Mouse (Mus musculus) hindbrain, embryonic 15.5 days (tissue): ENCODE measurements around the gene Cfap97d1. TPM values are rescaled to one million over a fixed set of nuclear protein-coding genes. Genes with fewer than 3 reads are reported as not detected.

Source experiments
- polyA plus RNA-seq: library from polyadenylated mRNA; unstranded; fragments of >200 nt; fragmentation: Nextera tagmentation; extraction: Ambion mirVana; gene quantifications from 2 replicates; pipeline ENCODE4 v1.2.1, GENCODE M21; 2015

Cfap97d1 gene
- polyA plus RNA-seq, 1 experiment from 2014 or later, result not detected

Other genes with a start within 250 kb of the Cfap97d1 start
- 14.4 and 21.3 TPM in 2 replicates for gene Etv4, start 198.9 kb upstream of the Cfap97d1 start, polyA plus RNA-seq
- gene Meox1, start 89.9 kb upstream of the Cfap97d1 start, polyA plus RNA-seq, result 0.50 and 0.51 TPM in 2 replicates
- 0.06 and 0.09 TPM in 2 replicates for gene Sost, start 17.3 kb upstream of the Cfap97d1 start, polyA plus RNA-seq
- 25.4 and 25.9 TPM in 2 replicates for gene Dusp3, start 2.7 kb downstream of the Cfap97d1 start, polyA plus RNA-seq
- 55.9 and 56.2 TPM in 2 replicates for gene Mpp3, start 44.2 kb downstream of the Cfap97d1 start, polyA plus RNA-seq
- 0.30 and 0.43 TPM in 2 replicates for gene Cd300lg, start 57.2 kb downstream of the Cfap97d1 start, polyA plus RNA-seq
- 30.5 and 34.6 TPM in 2 replicates for gene Mpp2, start 104.2 kb downstream of the Cfap97d1 start, polyA plus RNA-seq
- gene Ppy, start 117.0 kb downstream of the Cfap97d1 start, polyA plus RNA-seq, result not detected in 2 replicates
- gene Pyy, start 123.6 kb downstream of the Cfap97d1 start, polyA plus RNA-seq, result 3.7 and 5.2 TPM in 2 replicates
- not detected in 2 replicates for gene Nags, start 161.2 kb downstream of the Cfap97d1 start, polyA plus RNA-seq
- gene Tmem101, start 172.1 kb downstream of the Cfap97d1 start, polyA plus RNA-seq, result 41.8 and 44.1 TPM in 2 replicates
- gene Lsm12, start 201.0 kb downstream of the Cfap97d1 start, polyA plus RNA-seq, result 102 and 121 TPM in 2 replicates
- gene G6pc3, start 205.3 kb downstream of the Cfap97d1 start, polyA plus RNA-seq, result 40.4 and 41.2 TPM in 2 replicates
- 82.7 and 84.9 TPM in 2 replicates for gene Hdac5, start 245.9 kb downstream of the Cfap97d1 start, polyA plus RNA-seq